Mouse (Mus musculus): Measurements from ENCODE around the gene Gm16442.
"Not testable (repeated sequence)": the region's sequence is repeated elsewhere in the genome, so short reads cannot be mapped to it uniquely, and the experiment has no call there.

Gm16442 gene

GRCm38 (mm10) chr7:20122479-20122878 lies at the start of gene Gm16442:
Gene Gm16442 (minus strand): TSS chr7:20122579.
- DNase-seq (ENCODE audit: low read depth, low spot score) = not testable (repeated sequence)

GRCm38 (mm10) chr7:20168277-20168676 lies 45.9 kb upstream of the Gm16442 start, which contains the start of gene Vmn1r94:
Gene Vmn1r94 (minus strand): TSS chr7:20168377.
- not testable (repeated sequence) for DNase-seq (ENCODE audit: low read depth, low spot score)

- not testable (repeated sequence) for DNase-seq (ENCODE audit: low read depth, low spot score)
Measured at GRCm38 (mm10) chr7:20138988-20139387, 16.6 kb upstream of the Gm16442 start, which contains the start of gene Vmn1r93. Gene Vmn1r93 (minus strand): TSS chr7:20139088.

GRCm38 (mm10) chr7:20099380-20099779 lies 23.0 kb downstream of the Gm16442 start, which contains the start of gene Vmn1r91:
Gene Vmn1r91 (plus strand): TSS chr7:20099680.
- DNase-seq (ENCODE audit: low read depth, low spot score) = not testable (repeated sequence)

- DNase-seq (ENCODE audit: low read depth, low spot score) = not testable (repeated sequence)
Measured at GRCm38 (mm10) chr7:20078118-20078517, 44.3 kb downstream of the Gm16442 start.

Measured in forelimb bud, embryonic 11.5 days (tissue).